Mouse (Mus musculus): Measurements from ENCODE around the gene Nthl1. TPM values are rescaled to one million over a fixed set of nuclear protein-coding genes. Genes with fewer than 3 reads are reported as not detected.

Nthl1 gene
- total RNA-seq, 2 experiments from 2014 or later: 3.3 to 4.1 TPM

DNA sequence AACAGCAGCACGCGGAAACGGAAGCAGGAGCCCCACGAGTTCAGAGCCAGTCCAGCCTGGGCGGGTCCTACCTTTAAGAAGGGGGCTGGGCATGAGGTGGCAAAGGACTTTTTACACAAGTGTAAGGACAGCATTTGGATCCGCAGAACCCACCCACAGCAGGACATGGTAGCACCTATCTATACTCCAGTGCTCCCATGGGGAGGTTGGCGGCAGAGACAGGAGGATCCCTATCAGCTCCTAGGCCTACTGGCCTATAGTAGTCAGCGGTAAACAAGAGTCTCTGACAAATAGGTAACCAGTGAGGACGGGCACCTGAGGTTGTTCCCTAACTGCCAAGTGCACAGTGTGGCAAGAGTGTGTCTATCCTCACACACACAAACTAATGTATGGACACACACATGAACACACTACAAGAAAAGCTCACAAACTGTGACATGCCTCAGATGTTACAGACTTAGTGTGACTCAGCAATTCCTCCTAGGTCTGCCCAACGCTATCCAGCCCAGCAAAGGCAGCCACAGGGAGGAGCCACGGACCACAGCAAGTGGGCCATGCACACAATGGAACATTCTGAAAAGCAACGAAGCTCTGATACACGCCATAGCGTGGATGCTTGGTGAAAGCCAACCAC is 14.8 kb upstream of the Nthl1 start:
- intact Hi-C loops (cut with DNase I): no loop called here
- DNase-seq: no peak

GRCm38 (mm10) chr17:24625472-24625871 is 7.0 kb upstream of the Nthl1 start:
- intact Hi-C loops (cut with DNase I): loop anchor here (5.0 kb wide), 2 partner anchors 82 to 133 kb away; partner anchors contain the start of gene Tbl3
- no peak for DNase-seq

- intact Hi-C loops (cut with DNase I): loop anchor here (1.0 to 5.0 kb wide), 3 partner anchors 79 to 136 kb away; partner anchors contain the start of gene Tbl3
- peak; percentile 76 to 86 for DNase-seq
These were observed 3.8 kb upstream of the Nthl1 start for GRCm38 (mm10) chr17:24628646-24629045.

- no peak for DNase-seq
- intact Hi-C loops (cut with DNase I): loop anchor here (5.0 kb wide), 1 partner anchor 37 kb away; the partner anchor contains the start of gene Zfp598
These were observed 2.4 kb upstream of the Nthl1 start for GRCm38 (mm10) chr17:24630072-24630471.

- intact Hi-C loops (cut with DNase I): loop anchor here (2.0 to 5.0 kb wide), 2 partner anchors 18 to 34 kb away; partner anchors contain the start of genes Slc9a3r2 and Zfp598
- DNase-seq: peak; percentile 74 to 80
These were observed 451 bp downstream of the Nthl1 start for GRCm38 (mm10) chr17:24632813-24633449.

GRCm38 (mm10) chr17:24633831-24634230 is 1.4 kb downstream of the Nthl1 start:
- intact Hi-C loops (cut with DNase I): loop anchor here (2.0 to 5.0 kb wide), 2 partner anchors 17 to 33 kb away; partner anchors contain the start of genes Slc9a3r2 and Zfp598
- no peak for DNase-seq

DNA sequence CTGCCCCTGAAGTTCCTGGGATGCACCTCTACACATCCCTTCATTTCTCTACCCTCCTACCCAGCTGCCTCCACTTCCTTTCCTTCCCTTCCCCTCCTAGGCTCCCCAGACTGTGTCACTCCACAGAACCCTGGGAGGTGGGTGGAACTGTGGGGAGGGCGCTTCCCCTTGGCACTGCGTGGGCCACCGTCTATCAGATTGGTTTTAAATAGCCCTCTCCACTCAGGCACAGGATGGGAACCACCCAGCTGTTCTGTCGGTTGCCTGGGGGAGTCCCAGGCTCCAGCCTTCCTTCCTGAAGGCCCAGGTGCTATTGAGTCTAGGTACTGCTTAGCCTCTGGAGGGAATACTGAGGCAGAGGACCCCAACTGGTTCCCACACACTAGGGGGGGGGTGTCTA is 2.5 kb downstream of the Nthl1 start:
- DNase-seq: no peak
- intact Hi-C loops (cut with DNase I): no loop called here

DNA sequence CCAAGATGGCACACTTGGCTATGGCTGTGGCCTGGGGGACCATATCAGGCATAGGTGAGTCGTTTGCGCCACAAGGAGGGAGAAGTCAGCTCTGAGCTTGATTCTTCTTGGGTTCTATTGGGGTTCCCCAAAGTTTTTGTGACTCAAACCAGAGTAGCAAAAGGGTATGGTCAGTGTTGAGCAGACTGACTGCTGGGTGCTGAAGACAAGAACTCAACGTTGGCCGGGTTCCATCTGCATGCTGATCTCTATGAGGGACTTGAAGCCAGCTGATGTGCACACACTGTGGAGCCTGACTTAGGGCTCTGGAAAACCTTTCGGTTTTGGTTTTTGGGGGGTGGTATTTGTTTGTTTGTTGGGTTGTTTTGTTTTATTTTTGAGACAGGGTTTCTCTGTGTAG is 3.2 kb downstream of the Nthl1 start:
- intact Hi-C loops (cut with DNase I): no loop called here
- DNase-seq: no peak

DNA sequence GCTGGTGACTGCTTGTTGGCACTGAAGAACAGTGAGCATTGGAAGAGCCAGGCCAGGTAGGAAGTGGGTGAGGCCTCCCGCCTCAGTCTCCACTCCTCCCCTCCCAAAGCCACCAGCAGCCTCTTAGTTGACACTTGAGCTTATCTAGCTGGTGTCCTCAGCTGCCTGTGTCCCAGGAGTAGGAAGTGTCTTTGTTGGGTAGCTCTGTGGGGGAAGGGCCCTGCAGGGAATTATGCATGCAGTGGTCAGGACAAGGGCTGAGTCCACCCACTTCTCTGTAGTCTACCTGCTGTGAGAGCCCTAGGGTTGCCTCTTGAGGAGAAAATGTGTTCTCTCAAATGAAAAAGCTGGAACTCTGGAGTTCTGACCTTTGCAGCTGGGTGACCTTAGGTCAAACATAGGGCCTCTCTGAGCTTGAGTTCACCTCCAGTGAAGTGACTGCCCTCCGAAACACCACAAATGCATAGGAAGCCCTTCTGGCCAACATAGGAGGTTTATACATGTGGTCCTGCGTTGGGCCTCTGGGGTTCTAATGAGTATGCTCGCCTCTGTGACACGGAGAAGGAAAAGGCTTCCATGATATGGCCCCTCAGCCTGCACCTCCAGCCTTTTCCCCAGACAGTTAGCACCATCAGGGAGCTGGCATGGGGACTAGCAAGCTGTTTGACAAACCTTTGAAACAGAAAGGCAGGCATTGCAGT is 4.5 kb downstream of the Nthl1 start:
- intact Hi-C loops (cut with DNase I): no loop called here
- DNase-seq: no peak

DNA sequence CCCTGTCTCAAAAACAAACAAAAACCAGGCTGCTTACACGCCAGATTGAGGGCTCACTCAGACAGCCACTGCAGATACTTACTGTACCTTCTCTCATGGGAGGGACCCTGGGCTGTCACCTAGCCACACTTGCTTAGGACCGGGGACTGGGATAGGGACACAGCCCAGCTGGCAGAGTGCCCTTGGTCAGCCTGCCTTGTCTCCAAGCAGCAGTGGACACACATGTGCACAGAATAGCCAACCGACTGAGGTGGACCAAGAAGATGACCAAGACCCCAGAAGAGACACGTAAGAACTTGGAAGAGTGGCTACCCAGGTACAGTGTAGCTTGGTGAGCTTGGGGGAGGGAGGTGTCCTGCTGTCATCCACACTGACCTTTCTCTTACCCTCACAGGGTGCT is 5.7 kb downstream of the Nthl1 start:
- DNase-seq: peak in 1 of 2 experiments; percentile 50
- intact Hi-C loops (cut with DNase I): no loop called here

- peak; percentile 61 to 65 for DNase-seq
- intact Hi-C loops (cut with DNase I): no loop called here
These were observed 6.4 kb downstream of the Nthl1 start for GRCm38 (mm10) chr17:24638840-24639239.

DNA sequence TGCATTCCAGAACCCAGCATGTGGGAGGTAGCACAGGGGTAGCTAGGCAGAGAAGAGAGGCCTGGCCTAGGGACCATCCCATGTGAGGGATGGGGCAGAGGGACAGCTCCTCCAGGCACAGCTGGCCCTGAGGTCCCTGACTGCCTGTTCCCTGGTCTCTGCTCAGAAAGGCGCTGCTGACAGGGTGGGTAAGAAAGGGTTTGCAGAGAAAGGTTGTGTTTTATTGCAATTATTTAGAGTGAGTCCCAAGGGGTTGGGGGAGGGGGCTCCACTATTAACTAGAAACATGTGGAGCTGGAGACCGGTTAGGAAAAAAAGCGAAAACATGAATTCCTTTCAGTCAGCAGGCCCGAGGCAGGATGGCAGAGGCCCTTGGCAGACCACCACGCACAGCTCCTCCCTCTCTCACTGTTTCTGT is 7.1 kb downstream of the Nthl1 start:
- intact Hi-C loops (cut with DNase I): no loop called here
- no peak for DNase-seq

GRCm38 (mm10) chr17:24640119-24640518 is 7.6 kb downstream of the Nthl1 start:
- DNase-seq: no peak
- intact Hi-C loops (cut with DNase I): no loop called here

DNA sequence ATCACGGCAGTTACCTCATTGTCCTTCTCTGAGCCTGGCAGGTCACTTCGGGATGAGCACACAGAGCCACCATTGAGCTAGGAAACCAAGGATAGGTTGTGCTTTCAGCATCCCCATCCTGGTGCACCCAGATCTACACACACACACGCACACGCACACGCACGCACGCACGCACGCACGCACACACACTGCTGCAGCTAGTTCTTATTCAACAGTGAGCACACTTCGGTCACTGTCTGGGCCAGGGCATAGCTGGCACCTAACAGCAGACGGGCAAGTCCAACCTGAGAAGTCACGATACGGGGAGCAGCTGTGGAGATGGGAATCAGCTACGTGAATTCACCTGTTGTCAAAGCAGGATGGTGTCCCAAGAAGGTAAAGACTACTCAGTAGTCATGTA is 8.1 kb downstream of the Nthl1 start:
- intact Hi-C loops (cut with DNase I): no loop called here

DNA sequence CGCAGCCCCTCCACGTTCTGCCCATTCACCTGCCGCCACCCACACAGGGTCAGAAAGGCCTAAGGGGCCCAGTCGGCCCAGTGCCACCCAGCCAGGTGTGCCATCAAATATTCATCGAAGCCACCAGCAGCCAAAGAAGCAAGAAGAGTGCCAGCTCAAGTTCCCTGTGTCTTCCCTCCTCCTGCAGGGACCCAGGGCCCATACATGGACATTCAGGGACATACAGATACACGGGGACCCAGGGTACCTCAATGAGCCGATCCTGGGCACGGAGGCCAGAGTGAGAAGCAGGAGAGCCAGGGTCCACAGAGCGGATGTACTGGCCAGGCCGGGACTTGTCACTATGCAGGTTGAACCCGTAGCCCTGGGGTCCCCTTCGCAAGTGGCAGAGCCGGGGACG is 9.5 kb downstream of the Nthl1 start:
- DNase-seq: no peak
- intact Hi-C loops (cut with DNase I): no loop called here

More for the DNA sequence above, 8.1 kb downstream of the Nthl1 start:
- no peak for DNase-seq

GRCm38 (mm10) chr17:24642791-24643343 is 10.4 kb downstream of the Nthl1 start:
- intact Hi-C loops (cut with DNase I): no loop called here

DNA sequence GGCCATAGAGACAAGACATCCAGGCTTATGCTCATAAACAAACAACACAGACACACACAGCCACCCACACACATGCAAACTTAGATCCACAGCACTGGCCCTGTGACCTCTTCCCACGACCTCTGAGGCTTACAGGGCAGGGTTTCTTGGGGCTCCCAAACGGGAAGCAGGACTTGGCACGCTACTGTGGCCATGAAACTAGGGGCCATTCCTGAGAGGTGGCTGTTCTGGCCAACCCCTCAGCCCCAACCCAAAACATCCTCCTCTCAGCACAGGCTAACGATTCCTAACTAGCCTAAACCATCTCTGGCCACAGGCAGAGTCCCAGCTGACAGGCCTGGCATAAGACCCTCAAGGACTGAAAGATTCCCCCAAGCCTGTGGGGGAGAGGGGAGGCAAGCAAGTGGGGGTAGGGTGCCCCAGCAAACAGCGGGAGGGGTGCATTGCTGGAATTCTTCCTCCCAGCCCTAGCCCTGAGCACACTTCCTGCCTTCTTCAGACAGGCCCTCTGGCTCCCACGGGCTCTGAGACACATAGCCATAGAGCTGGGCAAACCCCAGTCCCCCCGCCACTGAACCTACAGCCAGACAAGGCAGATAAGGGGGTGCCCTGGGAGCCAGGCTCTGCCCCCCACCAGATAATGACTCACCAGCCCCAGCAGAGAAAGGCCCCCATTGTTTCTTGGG is 11.7 kb downstream of the Nthl1 start:
- intact Hi-C loops (cut with DNase I): no loop called here
- DNase-seq: peak in 1 of 2 experiments; percentile 57

More at GRCm38 (mm10) chr17:24642791-24643343, 10.4 kb downstream of the Nthl1 start:
- no peak for DNase-seq

DNA sequence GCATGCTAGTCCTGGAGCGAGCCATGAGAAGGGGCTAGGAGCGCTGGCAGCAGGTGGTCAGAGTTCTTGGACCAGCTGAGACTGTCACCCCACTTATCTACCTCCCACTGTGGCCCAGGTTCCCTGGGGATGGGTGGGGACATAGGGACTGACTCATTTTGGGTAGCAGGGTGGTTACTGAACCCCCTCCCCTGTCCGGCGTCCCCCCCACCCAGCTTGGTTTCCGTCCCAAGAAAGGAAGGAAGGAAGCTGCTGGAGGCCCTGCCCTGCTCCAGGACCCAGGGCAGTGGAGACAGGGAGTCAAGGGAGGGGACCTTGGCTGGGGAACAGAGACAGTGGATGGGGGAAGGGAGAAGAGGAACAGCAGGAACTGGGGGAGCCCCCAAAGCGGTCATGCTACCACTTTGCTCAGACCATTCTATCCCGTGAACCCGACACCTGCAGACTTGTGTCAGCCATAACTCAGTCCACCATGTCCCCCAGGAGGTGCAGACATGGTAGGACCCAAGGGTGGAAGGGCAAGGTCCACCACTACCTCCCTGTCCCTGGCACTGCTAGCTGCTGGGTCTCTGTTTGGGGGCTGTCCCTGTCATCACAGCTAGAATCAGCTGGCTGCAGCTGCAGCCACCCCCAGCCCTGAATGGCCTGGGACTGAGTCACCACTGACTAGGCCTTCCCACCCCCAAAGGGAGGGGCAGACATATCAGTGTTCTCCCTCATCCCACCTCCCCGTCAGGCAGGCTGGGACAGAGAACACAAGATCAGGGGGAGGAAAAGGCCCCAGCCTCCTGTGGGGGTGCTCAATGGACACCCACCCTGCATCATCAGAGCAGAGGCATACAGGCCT is 12.6 kb downstream of the Nthl1 start:
- intact Hi-C loops (cut with DNase I): no loop called here
- DNase-seq: peak; percentile 67 to 73

DNA sequence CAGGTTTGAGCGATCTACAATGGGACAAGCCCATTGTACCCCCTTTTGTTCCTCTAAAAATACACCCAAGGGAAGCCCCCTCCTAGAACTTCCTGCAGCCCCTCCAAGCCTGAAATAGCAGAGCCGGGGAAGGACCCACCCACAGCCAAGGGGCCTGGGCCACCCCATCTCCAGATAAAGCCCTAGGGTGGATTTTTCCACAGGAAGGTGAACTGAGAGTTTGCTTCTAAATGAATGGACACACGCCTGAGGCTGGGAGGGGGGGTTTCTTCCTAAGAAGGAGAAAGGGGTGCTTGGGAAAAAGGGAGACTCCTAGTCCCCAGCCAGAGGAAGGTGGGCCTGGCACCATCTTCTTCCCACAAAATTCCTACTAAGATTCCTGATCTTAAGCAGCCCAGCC is 13.4 kb downstream of the Nthl1 start:
- intact Hi-C loops (cut with DNase I): no loop called here
- no peak for DNase-seq

- intact Hi-C loops (cut with DNase I): no loop called here
- no peak for DNase-seq
These were observed 13.9 kb downstream of the Nthl1 start for GRCm38 (mm10) chr17:24646381-24646780.
